Mouse (Mus musculus): ENCODE measurements around the gene Rnf150. TPM values are rescaled to one million over a fixed set of nuclear protein-coding genes. Genes with fewer than 3 reads are reported as not detected.
A peak's percentile ranks its signal among the peaks of the same experiment; 100 is the strongest.

Rnf150 gene
- total RNA-seq, 2 experiments from 2014 or later = 39.0 to 46.5 TPM

- DNase-seq (ENCODE audit: extremely low spot score in 1 of 2, low spot score in 1 of 2) = no peak
Measured at GRCm38 (mm10) chr8:83003187-83003586, 140.0 kb downstream of the Rnf150 start.

GRCm38 (mm10) chr8:83009481-83009880, 146.3 kb downstream of the Rnf150 start:
- DNase-seq (ENCODE audit: extremely low spot score in 1 of 2, low spot score in 1 of 2) = no peak

- no peak for DNase-seq (ENCODE audit: extremely low spot score in 1 of 2, low spot score in 1 of 2)
Measured at GRCm38 (mm10) chr8:83011286-83011685, 148.1 kb downstream of the Rnf150 start.

- DNase-seq (ENCODE audit: extremely low spot score in 1 of 2, low spot score in 1 of 2) = no peak
Measured at GRCm38 (mm10) chr8:83011758-83012157, 148.6 kb downstream of the Rnf150 start.

GRCm38 (mm10) chr8:83028211-83028610, 165.1 kb downstream of the Rnf150 start:
- DNase-seq (ENCODE audit: extremely low spot score in 1 of 2, low spot score in 1 of 2) = no peak

- DNase-seq (ENCODE audit: extremely low spot score in 1 of 2, low spot score in 1 of 2) = no peak
Measured at GRCm38 (mm10) chr8:83032800-83033199, 169.6 kb downstream of the Rnf150 start.

GRCm38 (mm10) chr8:83035141-83035540, 172.0 kb downstream of the Rnf150 start:
- no peak for DNase-seq (ENCODE audit: extremely low spot score in 1 of 2, low spot score in 1 of 2)

- DNase-seq (ENCODE audit: extremely low spot score in 1 of 2, low spot score in 1 of 2) = peak in 1 of 2 experiments; percentile 2
Measured at GRCm38 (mm10) chr8:83036521-83037166, 173.5 kb downstream of the Rnf150 start.

- DNase-seq (ENCODE audit: extremely low spot score in 1 of 2, low spot score in 1 of 2) = peak in 1 of 2 experiments; percentile 1
Measured at GRCm38 (mm10) chr8:83037321-83037720, 174.2 kb downstream of the Rnf150 start.

- no peak for DNase-seq (ENCODE audit: extremely low spot score in 1 of 2, low spot score in 1 of 2)
Measured at GRCm38 (mm10) chr8:83038575-83038974, 175.4 kb downstream of the Rnf150 start.

GRCm38 (mm10) chr8:83041440-83041839, 178.3 kb downstream of the Rnf150 start:
- DNase-seq (ENCODE audit: extremely low spot score in 1 of 2, low spot score in 1 of 2) = peak in 1 of 2 experiments; percentile 1

GRCm38 (mm10) chr8:83046912-83047311, 183.8 kb downstream of the Rnf150 start:
- peak in 1 of 2 experiments; percentile 3 for DNase-seq (ENCODE audit: extremely low spot score in 1 of 2, low spot score in 1 of 2)

- no peak for DNase-seq (ENCODE audit: extremely low spot score in 1 of 2, low spot score in 1 of 2)
Measured at GRCm38 (mm10) chr8:83048527-83048926, 185.4 kb downstream of the Rnf150 start.

GRCm38 (mm10) chr8:83049171-83049601, 186.0 kb downstream of the Rnf150 start:
- DNase-seq (ENCODE audit: extremely low spot score in 1 of 2, low spot score in 1 of 2) = peak in 1 of 2 experiments; percentile 11

- DNase-seq (ENCODE audit: extremely low spot score in 1 of 2, low spot score in 1 of 2) = peak; percentile 7 to 22
Measured at GRCm38 (mm10) chr8:83049616-83050015, 186.5 kb downstream of the Rnf150 start.

- DNase-seq (ENCODE audit: extremely low spot score in 1 of 2, low spot score in 1 of 2) = peak in 1 of 2 experiments; percentile 1
Measured at GRCm38 (mm10) chr8:83052896-83053295, 189.7 kb downstream of the Rnf150 start.

- peak in 1 of 2 experiments; percentile 1 for DNase-seq (ENCODE audit: extremely low spot score in 1 of 2, low spot score in 1 of 2)
Measured at GRCm38 (mm10) chr8:83054801-83055200, 191.6 kb downstream of the Rnf150 start.

GRCm38 (mm10) chr8:83058951-83059350, 195.8 kb downstream of the Rnf150 start:
- no peak for DNase-seq (ENCODE audit: extremely low spot score in 1 of 2, low spot score in 1 of 2)

- no peak for DNase-seq (ENCODE audit: extremely low spot score in 1 of 2, low spot score in 1 of 2)
Measured at GRCm38 (mm10) chr8:83060076-83060475, 196.9 kb downstream of the Rnf150 start.

- DNase-seq (ENCODE audit: extremely low spot score in 1 of 2, low spot score in 1 of 2) = no peak
Measured at GRCm38 (mm10) chr8:83061257-83061656, 198.1 kb downstream of the Rnf150 start.

GRCm38 (mm10) chr8:83061873-83062272, 198.7 kb downstream of the Rnf150 start:
- no peak for DNase-seq (ENCODE audit: extremely low spot score in 1 of 2, low spot score in 1 of 2)

GRCm38 (mm10) chr8:83062276-83062675, 199.1 kb downstream of the Rnf150 start:
- DNase-seq (ENCODE audit: extremely low spot score in 1 of 2, low spot score in 1 of 2) = no peak

All from layer of hippocampus, postnatal 25 days (tissue).